Mouse (Mus musculus) urinary bladder, postnatal 10 days (tissue): Measurements from ENCODE around the gene Uck2.

Source experiments
- DNase-seq: peaks from one replicate; pipeline ENCODE4 v3.0.0; 2022; ENCODE audit warnings: low spot score

Uck2 gene

DNA sequence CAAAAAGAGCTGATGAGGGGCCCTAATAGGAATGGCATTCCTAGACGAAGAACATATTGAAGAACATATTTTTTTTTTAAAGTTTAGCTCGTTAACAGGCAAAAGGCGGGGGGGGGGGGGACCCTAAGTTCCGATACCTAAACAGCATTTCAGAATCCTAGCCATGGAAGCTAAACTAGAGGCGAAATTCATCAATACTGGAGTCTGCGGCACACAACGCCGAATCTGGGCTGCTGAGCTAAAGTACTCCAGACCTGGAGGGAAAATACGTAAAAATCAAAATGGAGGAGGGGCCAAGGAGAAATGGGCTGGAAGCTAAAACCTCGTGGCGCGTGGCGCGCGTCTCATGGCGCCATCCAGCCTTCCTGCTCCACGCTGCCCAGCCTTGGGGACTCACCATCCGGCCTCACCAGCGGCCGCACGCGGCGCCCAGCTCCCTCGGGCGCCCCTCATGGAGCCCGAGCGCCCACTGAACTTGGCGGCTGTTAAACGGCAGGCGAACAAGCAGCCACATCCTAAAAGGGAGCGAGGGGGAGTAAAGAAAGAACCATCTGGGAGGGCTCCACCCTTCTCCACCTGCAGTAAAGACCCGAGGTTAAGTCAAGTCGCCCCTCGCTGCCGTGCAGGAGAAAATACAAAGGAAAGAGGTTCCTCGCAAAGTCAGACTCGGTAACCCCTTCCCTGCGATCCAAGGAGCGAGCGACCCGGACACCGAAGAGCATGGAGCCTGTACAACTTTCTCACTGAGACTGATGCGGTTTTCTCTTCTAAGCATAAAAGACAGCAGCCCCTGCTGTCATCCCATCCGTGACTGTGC is 1.5 kb downstream of the Uck2 start:
- no peak for DNase-seq

DNA sequence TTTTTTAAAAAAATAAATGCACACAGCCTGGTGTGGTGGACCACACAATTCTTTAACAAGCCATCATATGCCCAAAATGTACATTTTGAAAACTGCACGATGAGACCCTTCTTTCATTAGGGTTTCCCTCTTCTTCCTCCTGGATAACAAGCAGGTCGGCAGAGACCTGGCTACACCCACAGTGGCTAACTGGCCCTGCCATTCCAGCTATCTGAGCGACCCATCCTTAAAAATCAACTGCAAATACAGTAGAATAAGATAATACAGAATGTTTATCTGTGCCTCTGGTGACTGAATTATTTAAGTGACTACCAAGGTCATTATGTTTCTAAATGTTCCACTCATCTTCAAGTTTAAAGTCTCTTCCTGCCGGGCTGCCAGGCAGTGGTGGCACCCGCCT is 2.4 kb downstream of the Uck2 start:
- DNase-seq, result no peak

DNA sequence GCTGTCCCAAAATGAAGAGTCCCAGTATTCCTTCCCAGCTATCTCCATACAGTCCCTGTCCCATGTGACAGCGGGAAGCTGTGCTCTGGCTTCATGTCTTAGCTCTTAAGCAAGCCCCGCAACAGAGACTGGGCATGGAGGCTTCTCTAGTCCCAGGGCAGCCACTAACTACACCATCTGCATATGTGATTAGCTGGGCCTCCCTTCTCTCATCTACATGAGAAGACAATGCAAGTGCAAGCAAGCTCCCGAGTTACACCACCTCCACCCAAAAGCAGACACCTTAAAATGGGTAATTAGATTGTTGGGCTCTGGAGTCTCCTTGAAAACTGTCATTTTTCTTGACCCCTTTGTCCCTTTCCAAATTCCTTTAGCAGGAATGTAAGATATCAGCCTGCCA is 3.0 kb downstream of the Uck2 start:
- DNase-seq, result no peak

GRCm38 (mm10) chr1:167280061-167280460 is 5.1 kb downstream of the Uck2 start:
- DNase-seq, result no peak

GRCm38 (mm10) chr1:167279160-167279715 is 5.9 kb downstream of the Uck2 start:
- no peak for DNase-seq

DNA sequence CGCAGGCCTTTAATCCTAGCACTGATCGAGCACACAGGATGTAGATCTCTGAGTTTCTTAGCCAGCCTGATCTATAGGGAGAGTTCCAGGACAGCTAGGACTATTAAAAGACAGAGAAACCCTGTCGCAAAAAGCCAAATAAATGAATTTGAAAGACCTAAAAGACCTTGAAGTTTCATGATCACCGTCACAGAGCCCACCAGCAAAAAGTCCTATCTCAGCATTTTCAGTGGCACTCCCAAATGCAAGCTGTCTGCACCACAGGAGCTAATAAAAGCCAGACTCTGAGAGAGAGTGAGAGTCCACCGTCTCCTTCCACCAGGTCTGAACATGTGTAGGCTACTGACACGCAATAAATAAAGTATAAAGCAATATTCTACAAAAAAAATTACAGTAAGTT is 6.7 kb downstream of the Uck2 start:
- DNase-seq, result no peak

GRCm38 (mm10) chr1:167274646-167275390 is 10.3 kb downstream of the Uck2 start:
- no peak for DNase-seq

GRCm38 (mm10) chr1:167273380-167274163 is 11.5 kb downstream of the Uck2 start:
- no peak for DNase-seq

DNA sequence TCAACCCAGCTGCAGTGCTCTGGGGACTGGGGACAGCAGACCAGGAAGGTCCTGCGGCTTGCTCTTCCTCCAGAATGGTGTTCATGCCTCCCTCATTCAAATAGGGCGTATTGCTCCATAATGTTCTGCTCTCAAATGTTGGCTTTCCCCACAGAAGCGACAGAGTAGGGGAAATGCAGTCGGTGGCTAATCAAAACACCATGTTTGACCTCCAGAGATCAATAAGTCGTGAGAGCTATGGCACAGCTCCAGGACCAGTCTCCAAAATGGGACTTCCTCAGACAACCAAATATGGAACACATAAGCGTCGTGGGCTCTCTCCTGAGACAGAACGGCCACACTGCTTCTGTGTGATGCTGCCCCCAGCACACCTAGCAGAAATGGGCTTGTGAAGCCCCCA is 13.3 kb downstream of the Uck2 start:
- DNase-seq, result no peak

DNA sequence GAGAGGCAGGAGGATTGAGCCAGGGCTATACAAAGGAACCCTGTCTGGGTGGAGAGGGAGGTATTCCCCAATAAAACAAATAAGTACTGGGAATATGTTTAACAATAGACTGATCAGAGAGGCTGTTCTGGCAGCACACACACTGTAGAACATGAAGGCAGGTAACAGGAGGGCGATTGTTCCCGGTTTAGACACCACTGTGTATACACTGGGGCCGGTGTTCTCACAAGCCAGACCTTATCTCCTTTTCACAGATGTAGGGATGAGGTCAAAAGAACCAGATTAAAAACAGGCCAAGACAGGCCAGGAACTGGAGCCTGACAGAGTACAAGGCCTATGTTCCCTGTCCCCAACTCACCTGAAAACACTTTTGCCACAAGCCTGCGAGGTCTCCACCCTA is 13.8 kb downstream of the Uck2 start:
- no peak for DNase-seq

DNA sequence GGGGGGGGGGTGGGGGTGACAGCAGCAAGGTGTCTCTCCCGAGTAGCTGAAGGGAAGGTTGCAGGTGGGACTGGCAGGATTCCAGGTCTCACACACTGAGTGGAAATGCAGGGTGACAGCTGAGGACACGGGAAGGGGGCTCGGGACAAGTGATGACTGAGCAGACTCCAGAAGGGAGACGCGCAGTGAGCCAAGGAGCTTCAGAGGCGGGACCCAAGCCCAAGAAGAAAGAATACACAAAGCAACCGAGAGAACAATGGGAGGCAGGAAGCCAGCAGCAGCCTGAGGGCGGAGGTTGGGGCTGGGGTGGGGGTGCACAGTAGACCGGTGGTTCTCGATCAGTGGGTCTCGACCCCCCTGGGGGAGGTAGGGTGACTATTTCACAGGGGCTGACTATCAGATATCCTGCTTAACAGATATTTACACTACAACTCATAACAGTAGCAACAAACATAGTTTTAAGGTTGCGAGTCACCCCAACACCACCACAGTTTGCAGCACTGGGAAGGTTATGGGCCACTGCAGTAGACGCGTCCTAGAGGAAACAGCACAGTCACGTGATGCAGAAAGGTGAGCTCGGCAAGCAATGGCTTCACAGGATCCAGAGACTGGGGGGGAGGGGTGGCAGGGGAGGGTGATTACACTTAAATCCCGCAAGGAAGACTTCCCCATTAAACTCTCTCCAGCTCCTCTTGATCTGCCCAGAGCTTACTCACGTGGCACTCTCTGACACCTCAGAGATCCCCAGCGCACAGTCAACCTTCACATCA is 14.6 kb downstream of the Uck2 start:
- DNase-seq, result no peak

DNA sequence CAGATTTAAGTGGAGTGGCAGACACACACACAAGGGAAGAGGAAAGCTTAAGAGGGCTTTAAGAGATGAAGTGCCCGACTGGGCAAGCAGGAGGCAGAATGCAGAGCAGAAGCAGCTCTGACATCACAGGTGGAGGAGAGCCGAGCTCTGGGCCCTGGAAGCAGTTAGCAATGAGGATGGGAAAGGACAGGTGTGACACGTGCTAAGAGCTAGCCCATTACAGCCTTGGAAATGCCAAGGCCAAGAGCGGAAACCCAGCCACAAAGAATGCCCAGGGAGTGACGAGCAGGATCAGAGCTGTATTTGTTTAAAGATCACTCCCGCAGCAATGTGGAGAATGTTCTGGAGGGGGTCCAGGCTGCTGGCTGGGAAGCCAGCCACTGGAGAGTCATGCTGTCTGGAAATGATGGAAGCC is 15.3 kb downstream of the Uck2 start:
- DNase-seq, result no peak

- no peak for DNase-seq
Observed at GRCm38 (mm10) chr1:167269350-167269811, 15.7 kb downstream of the Uck2 start.

- no peak for DNase-seq
Observed at GRCm38 (mm10) chr1:167268360-167269063, 16.6 kb downstream of the Uck2 start.

DNA sequence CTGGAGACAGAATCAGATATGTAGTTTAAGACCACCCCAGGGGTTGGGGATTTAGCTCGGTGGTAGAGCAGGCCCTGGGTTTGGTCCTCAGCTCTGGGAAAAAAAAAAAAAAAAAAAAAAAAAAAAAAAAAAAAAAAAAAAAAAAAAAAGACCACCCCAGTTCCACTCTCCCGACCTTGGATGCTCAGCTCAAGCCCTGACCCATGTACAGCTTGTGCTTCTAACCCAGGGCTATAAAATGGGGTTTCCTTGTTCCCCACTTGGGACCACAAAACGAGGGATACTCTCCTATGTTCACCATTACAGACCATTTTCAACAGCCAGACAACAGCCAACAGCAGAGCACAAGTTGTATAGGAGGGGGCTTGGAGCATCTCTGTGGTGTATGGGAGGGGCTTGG is 18.4 kb downstream of the Uck2 start:
- no peak for DNase-seq

DNA sequence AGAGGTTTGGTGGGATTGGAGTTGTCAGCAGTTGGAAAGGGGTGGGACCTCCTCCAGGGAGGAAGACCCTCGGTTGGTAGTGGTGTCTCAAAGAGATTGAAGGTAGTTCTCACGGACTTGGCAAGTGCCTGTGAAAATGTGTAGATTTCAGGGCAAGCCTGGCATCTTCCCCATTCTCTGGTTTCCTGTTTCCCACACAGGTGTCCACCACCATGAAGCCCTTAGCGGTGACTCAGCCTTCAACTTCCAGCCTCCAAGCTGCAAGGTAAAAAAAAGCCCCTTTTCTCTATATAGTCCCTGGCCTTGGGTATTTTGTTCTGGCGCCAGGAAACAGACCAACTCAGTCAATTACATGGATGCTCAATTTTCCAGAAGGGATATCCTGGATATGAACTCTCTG is 19.8 kb downstream of the Uck2 start:
- no peak for DNase-seq

- no peak for DNase-seq
Observed at GRCm38 (mm10) chr1:167262489-167263041, 22.6 kb downstream of the Uck2 start.

DNA sequence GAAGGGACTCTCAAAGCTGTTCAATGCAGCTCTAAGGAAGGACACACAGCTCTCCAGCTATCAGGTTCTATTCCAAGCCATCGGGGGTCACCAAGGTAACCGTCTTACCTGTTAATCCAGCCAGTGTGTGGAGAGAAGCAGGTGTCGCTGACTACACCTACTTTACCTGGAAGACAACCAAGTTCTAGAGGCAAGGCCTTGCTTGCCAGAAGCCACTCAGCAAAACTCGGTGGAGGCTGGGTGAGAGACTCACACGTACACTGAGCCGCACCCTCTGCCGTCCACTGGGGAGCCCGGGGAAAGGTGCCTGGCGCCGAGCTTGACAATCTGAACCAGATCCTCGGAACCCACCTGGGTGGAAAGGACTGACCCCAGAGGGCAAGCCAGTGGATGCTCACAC is 23.4 kb downstream of the Uck2 start:
- DNase-seq, result no peak

GRCm38 (mm10) chr1:167259702-167260101 is 25.4 kb downstream of the Uck2 start:
- DNase-seq, result no peak

GRCm38 (mm10) chr1:167256724-167257302 is 28.3 kb downstream of the Uck2 start:
- DNase-seq, result no peak
